Mouse (Mus musculus) myocyte (in vitro differentiated cells): ENCODE results near the gene Nlgn2. TPM values are rescaled to one million over a fixed set of nuclear protein-coding genes. Genes with fewer than 3 reads are reported as not detected.

Source experiments
- H3K27me3 ChIP-seq: one replicate; pipeline ENCODE4 v1.6.1; 2011; ENCODE audit not compliant: control insufficient read depth, insufficient read depth, insufficient read length
- H3K36me3 ChIP-seq: one replicate; pipeline ENCODE4 v1.6.1; 2011; ENCODE audit not compliant: control insufficient read depth, insufficient read depth
- H3K4me2 ChIP-seq: one replicate; pipeline ENCODE4 v1.6.1; 2011; ENCODE audit warnings: low read depth, control low read depth
- H3K4me3 ChIP-seq: one replicate; pipeline ENCODE4 v1.5.1; 2011; ENCODE audit warnings: mild to moderate bottlenecking, control low read depth, moderate library complexity
- H3K79me2 ChIP-seq: one replicate; pipeline ENCODE4 v1.6.1; 2011; ENCODE audit not compliant: control insufficient read depth, insufficient read depth
- H3ac ChIP-seq: one replicate; pipeline ENCODE4 v1.6.1; 2011; ENCODE audit not compliant: control insufficient read depth, insufficient read length
- CEBPB ChIP-seq: IDR thresholded peaks from 2 replicates; pipeline ENCODE4 v1.6.1; 2011; ENCODE audit warnings: mild to moderate bottlenecking, moderate library complexity; ENCODE audit not compliant: poor library complexity, insufficient read depth, severe bottlenecking
- E2F4 ChIP-seq: IDR thresholded peaks from one replicate; pipeline ENCODE4 v1.6.1; 2011; ENCODE audit warnings: mild to moderate bottlenecking, control low read depth, moderate library complexity; ENCODE audit not compliant: insufficient read depth
- MAX ChIP-seq: IDR thresholded peaks from one replicate; pipeline ENCODE4 v1.6.1; 2011; ENCODE audit warnings: low read depth, mild to moderate bottlenecking, control low read depth
- MYOD1 ChIP-seq, 3 experiments: IDR thresholded peaks; one replicate each; pipeline ENCODE4 v1.6.1; 2011; ENCODE audit warnings: control low read depth in 2 of 3, low read depth in 2 of 3, mild to moderate bottlenecking in 2 of 3, moderate library complexity in 1 of 3; ENCODE audit not compliant: insufficient read length in 2 of 3, control insufficient read depth in 1 of 3
- MYOG ChIP-seq, 3 experiments: IDR thresholded peaks; one replicate each; pipeline ENCODE4 v1.6.1; 2011; ENCODE audit warnings: control low read depth in 2 of 3, low read depth in 2 of 3, mild to moderate bottlenecking in 2 of 3; ENCODE audit not compliant: insufficient read length in 2 of 3, control insufficient read depth in 1 of 3, insufficient read depth in 1 of 3
- POLR2A ChIP-seq: IDR thresholded peaks from one replicate; pipeline ENCODE4 v1.6.1; 2011; ENCODE audit warnings: low read depth, mild to moderate bottlenecking, control low read depth, moderate library complexity; ENCODE audit not compliant: insufficient read length
- POLR2AphosphoS2 ChIP-seq: IDR thresholded peaks from one replicate; pipeline ENCODE4 v1.6.1; 2011; ENCODE audit warnings: low read depth, control low read depth; ENCODE audit not compliant: insufficient read length
- REST ChIP-seq: IDR thresholded peaks from one replicate; pipeline ENCODE4 v1.6.1; 2011; ENCODE audit warnings: mild to moderate bottlenecking, control low read depth, moderate library complexity; ENCODE audit not compliant: insufficient read depth, insufficient read length
- SRF ChIP-seq: IDR thresholded peaks from one replicate; pipeline ENCODE4 v1.6.1; 2011; ENCODE audit warnings: low read depth; ENCODE audit not compliant: control insufficient read depth, insufficient read length
- TCF12 ChIP-seq: IDR thresholded peaks from one replicate; pipeline ENCODE4 v1.6.1; 2011; ENCODE audit warnings: mild to moderate bottlenecking, control low read depth; ENCODE audit not compliant: poor library complexity, insufficient read depth, severe bottlenecking
- TCF3 ChIP-seq: IDR thresholded peaks from one replicate; pipeline ENCODE4 v1.6.1; 2011; ENCODE audit warnings: low read depth, control low read depth; ENCODE audit not compliant: insufficient read length
- USF1 ChIP-seq: IDR thresholded peaks from one replicate; pipeline ENCODE4 v1.6.1; 2011; ENCODE audit warnings: low read depth, mild to moderate bottlenecking, control low read depth, moderate library complexity
- polyA plus RNA-seq: library from polyadenylated mRNA; unstranded; fragments of >200 nt; fragmentation: generic; extraction: Trizol; gene quantifications from one replicate; pipeline ENCODE4 v1.2.1, GENCODE M21; 2012; ENCODE audit warnings: missing spikeins

Gene Nlgn2
- polyA plus RNA-seq, 1 experiment = 12.8 TPM

DNA sequence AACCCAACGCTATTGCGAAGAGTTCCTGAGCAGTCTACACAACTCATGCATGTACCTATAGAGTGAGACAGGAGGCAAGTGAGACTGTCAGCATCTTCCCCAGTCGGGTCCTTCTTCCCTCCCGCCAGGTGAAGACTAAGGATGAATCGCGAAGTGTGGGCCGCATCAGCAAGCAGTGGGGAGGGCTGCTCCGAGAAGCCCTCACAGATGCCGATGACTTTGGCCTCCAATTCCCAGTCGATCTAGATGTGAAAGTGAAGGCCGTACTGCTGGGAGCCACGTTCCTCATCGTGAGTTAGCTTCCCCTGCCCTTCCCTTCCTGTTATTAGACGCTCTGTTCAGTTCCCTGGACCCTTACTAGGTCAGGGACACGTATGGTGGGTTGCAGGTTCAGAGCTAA, 12.3 kb upstream of the Nlgn2 start:
- Histone ChIP-seq H3ac (no peak overlapping the region), H3K36me3 (peaks cover 12% of the 10 kb centered on the region), H3K4me3 (no peak overlapping the region), H3K27me3 (no peaks in the 10 kb centered on the region), H3K4me2 (no peak overlapping the region), H3K79me2 (peaks cover 9% of the 10 kb centered on the region)
- no peak for TF ChIP-seq MYOG (IDR thresholded peaks at IDR 0.05; ENCODE audit: control insufficient read depth in 1 of 3, insufficient read depth in 1 of 3, insufficient read length in 2 of 3, low read depth in 2 of 3)
- TF ChIP-seq MYOD1 (IDR thresholded peaks at IDR 0.05; ENCODE audit: control insufficient read depth in 1 of 3, insufficient read length in 2 of 3, low read depth in 2 of 3) = no peak
- no peak for TF ChIP-seq MAX
- no peak for TF ChIP-seq CEBPB
- no peak for TF ChIP-seq REST
- TF ChIP-seq E2F4 = no peak
- TF ChIP-seq POLR2AphosphoS2 = no peak
- TF ChIP-seq TCF3 = no peak
- TF ChIP-seq TCF12 = no peak
- TF ChIP-seq POLR2A = no peak
- TF ChIP-seq SRF = no peak
- no peak for TF ChIP-seq USF1

GRCm38 (mm10) chr11:69849128-69849527, 11.5 kb upstream of the Nlgn2 start:
- TF ChIP-seq E2F4 (no peak), MYOD1 (IDR thresholded peaks at IDR 0.05; ENCODE audit: control insufficient read depth in 1 of 3, insufficient read length in 2 of 3, low read depth in 2 of 3) (no peak), CEBPB (no peak), POLR2AphosphoS2 (no peak), TCF3 (no peak), POLR2A (no peak), REST (no peak), SRF (no peak), TCF12 (no peak), MAX (no peak), MYOG (IDR thresholded peaks at IDR 0.05; ENCODE audit: control insufficient read depth in 1 of 3, insufficient read depth in 1 of 3, insufficient read length in 2 of 3, low read depth in 2 of 3) (no peak), USF1 (no peak)
- no peak overlapping the region for H3ac ChIP-seq
- H3K4me2 ChIP-seq = no peak overlapping the region
- H3K36me3 ChIP-seq = peaks cover 12% of the 10 kb centered on the region
- no peak overlapping the region for H3K4me3 ChIP-seq
- no peaks in the 10 kb centered on the region for H3K27me3 ChIP-seq
- peaks cover 9% of the 10 kb centered on the region for H3K79me2 ChIP-seq

DNA sequence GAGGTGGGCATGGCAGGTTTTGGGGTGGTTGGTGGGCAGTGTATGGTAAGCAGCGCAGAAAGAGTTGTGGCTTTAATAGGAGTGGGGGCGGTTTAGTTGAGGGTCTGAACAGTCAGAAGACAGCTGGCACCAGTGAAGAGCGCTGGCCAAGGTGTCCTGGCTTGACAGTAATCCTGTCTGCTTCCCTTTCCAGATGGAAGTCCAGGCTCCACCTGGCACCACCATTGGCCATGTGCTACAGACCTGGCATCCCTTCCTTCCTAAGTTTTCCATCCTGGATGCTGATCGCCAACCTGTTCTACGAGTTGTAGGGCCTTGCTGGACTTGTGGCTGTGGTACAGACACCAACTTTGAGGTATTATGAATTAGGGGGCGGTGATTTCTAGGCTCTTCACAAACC, 10.4 kb upstream of the Nlgn2 start:
- Histone ChIP-seq H3K27me3 (no peaks in the 10 kb centered on the region), H3K79me2 (peaks cover 9% of the 10 kb centered on the region), H3K36me3 (peaks cover 12% of the 10 kb centered on the region), H3ac (no peak overlapping the region), H3K4me3 (peak overlapping the region; percentile 97), H3K4me2 (peak overlapping the region; percentile 98)
- no peak for TF ChIP-seq CEBPB
- TF ChIP-seq E2F4 = no peak
- TF ChIP-seq REST = no peak
- TF ChIP-seq MAX = no peak
- TF ChIP-seq POLR2AphosphoS2 = no peak
- no peak for TF ChIP-seq TCF12
- TF ChIP-seq MYOD1 (IDR thresholded peaks at IDR 0.05; ENCODE audit: control insufficient read depth in 1 of 3, insufficient read length in 2 of 3, low read depth in 2 of 3) = no peak
- TF ChIP-seq POLR2A = no peak
- TF ChIP-seq USF1 = no peak
- no peak for TF ChIP-seq TCF3
- TF ChIP-seq MYOG (IDR thresholded peaks at IDR 0.05; ENCODE audit: control insufficient read depth in 1 of 3, insufficient read depth in 1 of 3, insufficient read length in 2 of 3, low read depth in 2 of 3) = no peak
- no peak for TF ChIP-seq SRF

- Histone ChIP-seq H3K4me3 (peak overlapping the region; percentile 97), H3K79me2 (peaks cover 9% of the 10 kb centered on the region), H3K27me3 (no peaks in the 10 kb centered on the region), H3K4me2 (peak overlapping the region; percentile 98), H3ac (peak overlapping the region; percentile 40), H3K36me3 (peaks cover 12% of the 10 kb centered on the region)
- peak; percentile 21 for TF ChIP-seq POLR2A
- no peak for TF ChIP-seq MYOG (IDR thresholded peaks at IDR 0.05; ENCODE audit: control insufficient read depth in 1 of 3, insufficient read depth in 1 of 3, insufficient read length in 2 of 3, low read depth in 2 of 3)
Observed at GRCm38 (mm10) chr11:69846738-69847688, 9.4 kb upstream of the Nlgn2 start.

DNA sequence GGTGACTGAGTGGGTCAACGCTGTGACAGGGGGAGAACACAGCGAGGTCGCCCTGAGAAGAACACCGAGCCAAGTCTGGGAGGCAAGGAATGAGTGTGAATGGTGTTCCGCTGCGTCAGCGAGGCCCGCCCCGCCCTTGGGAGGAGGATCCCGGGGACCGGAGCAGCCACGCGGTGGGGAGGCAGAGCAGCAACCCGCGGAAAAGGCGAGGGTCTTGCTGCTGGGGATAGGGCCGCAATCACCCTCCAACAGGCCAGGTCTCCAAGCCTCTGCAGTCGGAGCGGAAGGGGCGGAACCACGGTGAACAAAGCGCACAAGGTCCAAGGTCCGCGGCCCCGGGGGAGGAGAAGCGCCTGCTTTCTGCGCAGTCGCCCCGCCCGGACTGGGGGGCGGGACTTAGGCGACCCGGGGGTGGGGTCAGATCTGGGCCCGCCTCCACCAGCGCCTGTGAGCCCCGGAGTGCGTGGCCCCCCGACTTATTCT, 8.7 kb upstream of the Nlgn2 start, which contains the start of gene Plscr3:
Plscr3 (plus strand) TSS at position 179 of the 483 bp plus-strand sequence.
- TF ChIP-seq MYOD1 (IDR thresholded peaks at IDR 0.05; ENCODE audit: control insufficient read depth in 1 of 3, insufficient read length in 2 of 3, low read depth in 2 of 3) (no peak), POLR2AphosphoS2 (peak; percentile 92), TCF12 (no peak), MAX (peak; percentile 25), TCF3 (no peak), CEBPB (no peak), POLR2A (peak; percentile 88), USF1 (no peak), E2F4 (no peak), MYOG (IDR thresholded peaks at IDR 0.05; ENCODE audit: control insufficient read depth in 1 of 3, insufficient read depth in 1 of 3, insufficient read length in 2 of 3, low read depth in 2 of 3) (no peak), REST (no peak), SRF (no peak)
- peaks cover 9% of the 10 kb centered on the region for H3K79me2 ChIP-seq
- H3K4me2 ChIP-seq = peak within 1 kb of the TSS; percentile 98
- H3K27me3 ChIP-seq = no peaks in the 10 kb centered on the region
- peak within 1 kb of the TSS; percentile 40 for H3ac ChIP-seq
- peaks cover 12% of the 10 kb centered on the region for H3K36me3 ChIP-seq
- peak within 1 kb of the TSS; percentile 97 for H3K4me3 ChIP-seq
